Mouse (Mus musculus): ENCODE results near the gene Lig3.
"Not testable (repeated sequence)": the region's sequence is repeated elsewhere in the genome, so short reads cannot be mapped to it uniquely, and the experiment has no call there.

Lig3 gene

GRCm38 (mm10) chr11:82831008-82831893 lies 50.3 kb downstream of the Lig3 start:
- no peak for DNase-seq (ENCODE audit: low spot score in 2 of 2)

- not testable (repeated sequence) for DNase-seq (ENCODE audit: low spot score in 2 of 2)
Measured at GRCm38 (mm10) chr11:82832402-82832801, 51.5 kb downstream of the Lig3 start.

- no peak for DNase-seq (ENCODE audit: low spot score in 2 of 2)
Measured at GRCm38 (mm10) chr11:82833929-82834328, 53.0 kb downstream of the Lig3 start.

GRCm38 (mm10) chr11:82834359-82834758 lies 53.5 kb downstream of the Lig3 start:
- not testable (repeated sequence) for DNase-seq (ENCODE audit: low spot score in 2 of 2)

- DNase-seq (ENCODE audit: low spot score in 2 of 2) = no peak
Measured at GRCm38 (mm10) chr11:82835616-82836432, 54.9 kb downstream of the Lig3 start.

GRCm38 (mm10) chr11:82837192-82837591 lies 56.3 kb downstream of the Lig3 start:
- DNase-seq (ENCODE audit: low spot score in 2 of 2) = no peak

- no peak for DNase-seq (ENCODE audit: low spot score in 2 of 2)
Measured at GRCm38 (mm10) chr11:82837848-82838247, 56.9 kb downstream of the Lig3 start.

- no peak for DNase-seq (ENCODE audit: low spot score in 2 of 2)
Measured at GRCm38 (mm10) chr11:82838511-82838910, 57.6 kb downstream of the Lig3 start.

- no peak for DNase-seq (ENCODE audit: low spot score in 2 of 2)
Measured at GRCm38 (mm10) chr11:82844771-82845414, 64.0 kb downstream of the Lig3 start.

GRCm38 (mm10) chr11:82845415-82846078 lies 64.6 kb downstream of the Lig3 start:
- peak; percentile 21 to 25 for DNase-seq (ENCODE audit: low spot score in 2 of 2)

- no peak for DNase-seq (ENCODE audit: low spot score in 2 of 2)
Measured at GRCm38 (mm10) chr11:82846079-82846436, 65.2 kb downstream of the Lig3 start.

GRCm38 (mm10) chr11:82846938-82847337 lies 66.0 kb downstream of the Lig3 start:
- no peak for DNase-seq (ENCODE audit: low spot score in 2 of 2)

- no peak for DNase-seq (ENCODE audit: low spot score in 2 of 2)
Measured at GRCm38 (mm10) chr11:82847571-82848000, 66.7 kb downstream of the Lig3 start.

GRCm38 (mm10) chr11:82850259-82850658 lies 69.4 kb downstream of the Lig3 start:
- DNase-seq (ENCODE audit: low spot score in 2 of 2) = no peak

- DNase-seq (ENCODE audit: low spot score in 2 of 2) = no peak
Measured at GRCm38 (mm10) chr11:82852115-82852514, 71.2 kb downstream of the Lig3 start.

- no peak for DNase-seq (ENCODE audit: low spot score in 2 of 2)
Measured at GRCm38 (mm10) chr11:82852540-82852939, 71.6 kb downstream of the Lig3 start.

- DNase-seq (ENCODE audit: low spot score in 2 of 2) = no peak
Measured at GRCm38 (mm10) chr11:82852958-82853357, 72.0 kb downstream of the Lig3 start.
